Mouse (Mus musculus) liver, embryonic 14.5 days (tissue): Measurements from ENCODE around the gene Uqcc3. TPM values are rescaled to one million over a fixed set of nuclear protein-coding genes. Genes with fewer than 3 reads are reported as not detected.
A peak's percentile ranks its signal among the peaks of the same experiment; 100 is the strongest.
"Not testable (repeated sequence)": the region's sequence is repeated elsewhere in the genome, so short reads cannot be mapped to it uniquely, and the experiment has no call there.

Experiments
- ATAC-seq: fragments of 200-750 bp; cut with Nextera tagmentation; 2 replicates; pipeline ENCODE4 v1.8.0; 2017; ENCODE audit warnings: moderate number of reproducible peaks, mild to moderate bottlenecking, moderate library complexity; ENCODE audit not compliant: insufficient read depth
- DNase-seq, 3 experiments: peaks; one replicate each; pipeline ENCODE4 v3.0.0-alpha.2; 2012 to 2013; ENCODE audit warnings: low read depth in 3 of 3, low spot score in 3 of 3
- H3K27ac ChIP-seq: fragments of 300-500 bp; sonication (generic); 2 replicates; pipeline ENCODE4 v1.5.1; 2014; ENCODE audit warnings: moderate library complexity, mild to moderate bottlenecking, control low read depth, inconsistent platforms
- H3K27me3 ChIP-seq: fragments of 300-500 bp; sonication (generic); 2 replicates; pipeline ENCODE4 v1.6.1; 2014; ENCODE audit warnings: mild to moderate bottlenecking, low read length, moderate library complexity; ENCODE audit not compliant: control insufficient read depth, insufficient read depth
- H3K36me3 ChIP-seq: fragments of 300-500 bp; sonication (generic); replicated peaks from 2 replicates; pipeline ENCODE4 v1.6.1; 2014; ENCODE audit warnings: low read depth; ENCODE audit not compliant: control insufficient read depth, insufficient read depth
- H3K4me1 ChIP-seq, 2 experiments: fragments of 200-500 bp in 1 of 2; fragments of 300-500 bp in 1 of 2; sonication (generic) in 1 of 2; replicated peaks; 2 replicates each; pipeline ENCODE4 v1.6.1; 2012 to 2014; ENCODE audit warnings: antibody characterized with exemption in 1 of 2, inconsistent platforms in 1 of 2, low read length in 1 of 2; ENCODE audit not compliant: control insufficient read depth in 2 of 2, insufficient read depth in 2 of 2
- H3K4me2 ChIP-seq: fragments of 300-500 bp; sonication (generic); 2 replicates; pipeline ENCODE4 v1.6.1; 2014; ENCODE audit warnings: low read depth, mild to moderate bottlenecking, control low read depth, moderate library complexity
- H3K4me3 ChIP-seq, 2 experiments: fragments of 200-500 bp in 1 of 2; fragments of 300-500 bp in 1 of 2; sonication (generic) in 1 of 2; 2 replicates each; pipeline ENCODE4 v1.5.1; 2012 to 2014; ENCODE audit warnings: low read depth in 2 of 2, low read length in 2 of 2, mild to moderate bottlenecking in 2 of 2, control low read depth in 1 of 2, inconsistent platforms in 1 of 2, moderate library complexity in 1 of 2; ENCODE audit not compliant: insufficient read depth in 1 of 2
- H3K9ac ChIP-seq: fragments of 300-500 bp; sonication (generic); replicated peaks from 2 replicates; pipeline ENCODE4 v1.6.1; 2014; ENCODE audit warnings: mild to moderate bottlenecking, control low read depth, moderate library complexity
- H3K9me3 ChIP-seq: fragments of 300-500 bp; sonication (generic); 2 replicates; pipeline ENCODE4 v1.6.1; 2016; ENCODE audit warnings: low read length, mixed read lengths; ENCODE audit not compliant: control insufficient read depth
- CTCF ChIP-seq: IDR thresholded peaks from 2 replicates; pipeline ENCODE4 v1.5.1; 2016; ENCODE audit warnings: antibody characterized with exemption, low read depth, control low read depth
- EP300 ChIP-seq: IDR thresholded peaks from 2 replicates; pipeline ENCODE4 v1.6.1; 2016; ENCODE audit warnings: antibody characterized with exemption, low read depth
- WGBS: fragments of 180-500 bp; shearing (Covaris S2); extraction: QIAGEN DNeasy Blood & Tissue Kit; methylation state at CpG from one replicate; pipeline ENCODE4 v1.1.7; 2014; ENCODE audit not compliant: insufficient replicate concordance; 5-methylcytosine and 5-hydroxymethylcytosine counted together
- polyA plus RNA-seq, 2 experiments: library from polyadenylated mRNA; depleted of rRNA in 1 of 2; stranded (reverse) in 1 of 2; unstranded in 1 of 2; fragments of >200 nt; fragmentation: Nextera tagmentation in 1 of 2; extraction: Ambion mirVana in 1 of 2; gene quantifications; 2 replicates each; pipeline versions ENCODE4 v1.2.1 to v1.2.3; 2012 to 2014

The Uqcc3 gene
- polyA plus RNA-seq, 2 experiments = 22.2 to 28.3 TPM

- Histone ChIP-seq H3K27me3 (no peaks in the 10 kb centered on the region), H3K9ac (peak within 1 kb of the TSS; percentile 78), H3K27ac (peak within 1 kb of the TSS; percentile 8; the same call in 1 of the 2 replicates), H3K4me3 (peak within 1 kb of the TSS; percentile 60 to 62), H3K36me3 (peaks cover 7% of the 10 kb centered on the region), H3K9me3 (no peaks in the 10 kb centered on the region), H3K4me2 (peak within 1 kb of the TSS; percentile 90), H3K4me1 (peaks cover 4 to 28% of the 10 kb centered on the region in 2 experiments)
- WGBS = 71% methylated on average over 11 of the region's 11 CpGs
- DNase-seq (no peak), ATAC-seq (no peak)
- TF ChIP-seq CTCF (no peak), EP300 (no peak)
Observed at GRCm38 (mm10) chr19:8839103-8839907, 41.4 kb downstream of the Uqcc3 start, which contains the start of gene Gng3. TSS of gene Gng3 (minus strand) at chr19:8839194.

- H3K27me3 ChIP-seq = no peaks in the 10 kb centered on the region
- peak overlapping the region; percentile 30 for H3K27ac ChIP-seq
- TF ChIP-seq EP300 (no peak), CTCF (no peak)
- H3K9me3 ChIP-seq = no peaks in the 10 kb centered on the region
- peaks cover 18% of the 10 kb centered on the region for H3K36me3 ChIP-seq
- H3K4me1 ChIP-seq = peaks cover 4 to 28% of the 10 kb centered on the region in 2 experiments
- H3K9ac ChIP-seq = peak overlapping the region; percentile 78
- no peak for DNase-seq
- 23% methylated on average over 15 of the region's 15 CpGs for WGBS
- peak overlapping the region; percentile 60 to 62 for H3K4me3 ChIP-seq
- ATAC-seq = peak; percentile 22; the same call in 1 of the 2 replicates
- H3K4me2 ChIP-seq = peak overlapping the region; percentile 90
Observed at GRCm38 (mm10) chr19:8838041-8838730, 42.5 kb downstream of the Uqcc3 start.

GRCm38 (mm10) chr19:8837251-8837791 lies 43.4 kb downstream of the Uqcc3 start, which contains the start of gene Bscl2:
TSS of gene Bscl2 (plus strand) at chr19:8837467.
- WGBS = 1% methylated on average over 38 of the region's 38 CpGs
- peaks cover 4 to 28% of the 10 kb centered on the region in 2 experiments for H3K4me1 ChIP-seq
- peak; percentile 74 for ATAC-seq

GRCm38 (mm10) chr19:8836327-8836726 lies 44.4 kb downstream of the Uqcc3 start:
- peaks cover 37% of the 10 kb centered on the region for H3K36me3 ChIP-seq
- not testable (repeated sequence) for H3K9ac ChIP-seq, H3K9me3 ChIP-seq, H3K27ac ChIP-seq, H3K4me3 ChIP-seq, DNase-seq, H3K27me3 ChIP-seq, ATAC-seq, H3K4me2 ChIP-seq
- peaks cover 4 to 28% of the 10 kb centered on the region in 2 experiments for H3K4me1 ChIP-seq
- WGBS = 91% methylated on average over 10 of the region's 10 CpGs

More at GRCm38 (mm10) chr19:8837251-8837791, 43.4 kb downstream of the Uqcc3 start, which contains the start of gene Bscl2:
- TF ChIP-seq EP300 (0 out of 2 replicates have a peak, but pooled peaks have one; percentile 23), CTCF (peak; percentile 73)
- Histone ChIP-seq H3K27me3 (no peaks in the 10 kb centered on the region), H3K9me3 (no peaks in the 10 kb centered on the region), H3K9ac (peak within 1 kb of the TSS; percentile 78), H3K4me2 (peak within 1 kb of the TSS; percentile 90), H3K36me3 (peaks cover 27% of the 10 kb centered on the region), H3K4me3 (peak within 1 kb of the TSS; percentile 60 to 62), H3K27ac (peak within 1 kb of the TSS; percentile 30)
- peak; percentile 60 to 71 (median 65) for DNase-seq

- DNase-seq (no peak), ATAC-seq (no peak)
- H3K9ac ChIP-seq = no peak overlapping the region
- no peaks in the 10 kb centered on the region for H3K27me3 ChIP-seq
- TF ChIP-seq CTCF (no peak), EP300 (no peak)
- no peak overlapping the region for H3K4me3 ChIP-seq
- H3K4me2 ChIP-seq = no peak overlapping the region
- peaks cover 70% of the 10 kb centered on the region for H3K36me3 ChIP-seq
- whole genome bisulfite sequencing = 89% methylated on average over 4 of the region's 4 CpGs
- H3K4me1 ChIP-seq = peaks cover 0 to 4% of the 10 kb centered on the region in 2 experiments; a peak in 3 of 4 replicates
- H3K27ac ChIP-seq = no peak overlapping the region
- H3K9me3 ChIP-seq = no peaks in the 10 kb centered on the region
Observed at GRCm38 (mm10) chr19:8832971-8833370, 47.8 kb downstream of the Uqcc3 start.
